9 mouse cellular contexts compared by ENCODE assay signal in the genomic region with DNA sequence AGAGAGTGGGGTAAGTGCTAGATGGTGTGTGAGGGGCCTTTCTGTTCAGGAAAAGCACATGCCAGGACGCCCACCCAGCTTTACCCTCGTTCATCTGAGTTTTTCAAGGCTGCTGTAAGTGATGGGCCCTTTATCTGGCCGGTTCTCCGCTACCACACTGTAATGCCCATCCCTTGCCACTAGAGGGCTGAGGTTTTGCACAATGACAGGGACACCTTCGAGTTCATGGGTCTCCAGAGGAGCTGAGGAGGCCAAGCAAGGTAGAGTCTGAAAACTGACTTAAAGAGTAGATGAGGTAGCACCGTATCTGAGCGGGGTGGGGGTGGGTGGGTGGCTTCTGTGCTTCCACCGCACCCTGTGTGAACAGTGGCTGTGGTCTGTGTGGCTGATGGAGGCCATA. TPM values are rescaled to one million over a fixed set of nuclear protein-coding genes. Genes with fewer than 3 reads are reported as not detected.
DNase-seq lines count a peak whose midpoint lies in the region; ATAC-seq and TF ChIP-seq lines count a peak whose summit lies in the region.
"Had no signal": no experiment of that assay in that cellular context is flagged by ENCODE, and none has a peak within 500 bp of the region (broad histone marks: within the 10 kb centered on the region; RNA-seq: fewer than 3 reads in every experiment).

No protein-coding gene starts in this region.

- TF ChIP-seq CTCF in E14TG2a.4 (conservative IDR thresholded peaks at IDR 0.05; ENCODE audit: low read length): peak; percentile 96
- peak; percentile 86 for TF ChIP-seq CTCF in forebrain, postnatal 0 days (IDR thresholded peaks at IDR 0.05; ENCODE audit: low read depth)

- no peak overlapping the region for H3K4me2 ChIP-seq in heart, embryonic 12.5 days
- no peak overlapping the region for H3K4me2 ChIP-seq in forebrain, postnatal 0 days (ENCODE audit: low read depth)
- H3K4me2 ChIP-seq: limb, embryonic 15.5 days had no signal

- H3K36me3 ChIP-seq in heart, embryonic 12.5 days: no peaks in the 10 kb centered on the region
- H3K36me3 ChIP-seq in E14TG2a.4 (ENCODE audit: insufficient read depth, low read length): no peaks in the 10 kb centered on the region
- H3K36me3 ChIP-seq in forebrain, postnatal 0 days (ENCODE audit: insufficient read depth): no peaks in the 10 kb centered on the region
- H3K36me3 ChIP-seq: limb, embryonic 15.5 days had no signal

- no peak overlapping the region for H3K9ac ChIP-seq in heart, embryonic 12.5 days
- H3K9ac ChIP-seq in forebrain, postnatal 0 days: no peak overlapping the region
- H3K9ac ChIP-seq: limb, embryonic 15.5 days had no signal

- no peaks in the 10 kb centered on the region for H3K4me1 ChIP-seq in heart, embryonic 12.5 days (replicated peaks)
- H3K4me1 ChIP-seq in E14TG2a.4 (replicated peaks; ENCODE audit: low read depth, low read length): peaks cover 6% of the 10 kb centered on the region
- H3K4me1 ChIP-seq in forebrain, postnatal 0 days (ENCODE audit: insufficient read depth): peaks cover 9% of the 10 kb centered on the region; the same call in 1 of the 2 replicates

- peak; percentile 26 for DNase-seq in heart, adult 8-10 months (ENCODE audit: low spot score)
- DNase-seq in cerebellum, adult 11 months: peak; percentile 51
- peak; percentile 56 for DNase-seq in forebrain, postnatal 0 days
- peak; percentile 54 to 73 for DNase-seq in kidney, postnatal 36 days
- DNase-seq in spleen, postnatal 10 days (ENCODE audit: low spot score in 2 of 2): peak; percentile 45 to 70

- H3K9me3 ChIP-seq in heart, embryonic 12.5 days (replicated peaks): no peaks in the 10 kb centered on the region
- no peaks in the 10 kb centered on the region for H3K9me3 ChIP-seq in E14TG2a.4 (ENCODE audit: low read length)
- H3K9me3 ChIP-seq in forebrain, postnatal 0 days (ENCODE audit: low read length): no peaks in the 10 kb centered on the region
- H3K9me3 ChIP-seq: limb, embryonic 15.5 days had no signal

- 28% methylated on average over 8 of the region's 8 CpGs for WGBS in heart, embryonic 12.5 days
- WGBS in forebrain, postnatal 0 days: 21% methylated on average over 8 of the region's 8 CpGs

- no peak overlapping the region for H3K27ac ChIP-seq in heart, embryonic 12.5 days (ENCODE audit: poor library complexity, severe bottlenecking)
- H3K27ac ChIP-seq in forebrain, postnatal 0 days (ENCODE audit: low read depth, low read length): no peak overlapping the region
- H3K27ac ChIP-seq: limb, embryonic 15.5 days had no signal

- no peak overlapping the region for H3K4me3 ChIP-seq in heart, embryonic 12.5 days
- no peak overlapping the region for H3K4me3 ChIP-seq in E14TG2a.4 (replicated peaks; ENCODE audit: low read length)
- H3K4me3 ChIP-seq in forebrain, postnatal 0 days (ENCODE audit: low read depth, low read length): no peak overlapping the region
- H3K4me3 ChIP-seq: limb, embryonic 15.5 days had no signal

- peaks cover 31% of the 10 kb centered on the region for H3K27me3 ChIP-seq in heart, embryonic 12.5 days (replicated peaks)
- peaks cover 63% of the 10 kb centered on the region for H3K27me3 ChIP-seq in E14TG2a.4 (ENCODE audit: insufficient read depth, low read length)
- no peaks in the 10 kb centered on the region for H3K27me3 ChIP-seq in forebrain, postnatal 0 days (ENCODE audit: insufficient read depth, low read length)

- ATAC-seq in heart, embryonic 12.5 days (ENCODE audit: insufficient number of reproducible peaks, low FRiP score): no peak
- peak; percentile 23; the same call in 1 of the 2 replicates for ATAC-seq in forebrain, postnatal 0 days
- peak; percentile 78 for ATAC-seq in megakaryocyte-erythroid progenitor cell, adult 5-6 weeks (replicated peaks; ENCODE audit: low FRiP score, low TSS enrichment, poor library complexity, severe bottlenecking)

RNA-seq across cellular contexts. Expression of a gene that starts 27.2 kb away (rescaled TPM):
- total RNA-seq in heart, adult 8-10 months (2022): not detected
- 0.27 and 0.36 TPM in 2 replicates for polyA plus RNA-seq in heart, embryonic 12.5 days (2016; fragmentation: Nextera tagmentation; extraction: Ambion mirVana)
- total RNA-seq in forebrain, postnatal 0 days (2014; rRNA removed): 62.4 and 80.8 TPM in 2 replicates
- 31.1 and 49.3 TPM in 2 replicates for polyA plus RNA-seq in forebrain, postnatal 0 days (2015; fragmentation: Nextera tagmentation; extraction: Ambion mirVana)
- total RNA-seq in megakaryocyte-erythroid progenitor cell, adult 5-6 weeks (2014; fragmentation: Nextera tagmentation): not detected in 2 replicates
- not detected in 2 replicates for total RNA-seq in megakaryocyte-erythroid progenitor cell, adult 5-6 weeks (2017)

Comparison
In these comparisons a context has a peak if more than half of its experiments do, and no peak if none do; other contexts are left out.
1. RNA of a gene that starts 27.2 kb away (total RNA-seq): 62.4 to 80.8 TPM in forebrain, postnatal 0 days; not detected in heart, adult 8-10 months and not detected in megakaryocyte-erythroid progenitor cell, adult 5-6 weeks; every median in the first group is over 10 times any median in the second.
2. Peak in every context shown above with its lines, with median percentiles within 50 percentile points of each other: DNase-seq.